Mouse (Mus musculus): ENCODE data around the gene Gm49661.

Gm49661 gene

DNA sequence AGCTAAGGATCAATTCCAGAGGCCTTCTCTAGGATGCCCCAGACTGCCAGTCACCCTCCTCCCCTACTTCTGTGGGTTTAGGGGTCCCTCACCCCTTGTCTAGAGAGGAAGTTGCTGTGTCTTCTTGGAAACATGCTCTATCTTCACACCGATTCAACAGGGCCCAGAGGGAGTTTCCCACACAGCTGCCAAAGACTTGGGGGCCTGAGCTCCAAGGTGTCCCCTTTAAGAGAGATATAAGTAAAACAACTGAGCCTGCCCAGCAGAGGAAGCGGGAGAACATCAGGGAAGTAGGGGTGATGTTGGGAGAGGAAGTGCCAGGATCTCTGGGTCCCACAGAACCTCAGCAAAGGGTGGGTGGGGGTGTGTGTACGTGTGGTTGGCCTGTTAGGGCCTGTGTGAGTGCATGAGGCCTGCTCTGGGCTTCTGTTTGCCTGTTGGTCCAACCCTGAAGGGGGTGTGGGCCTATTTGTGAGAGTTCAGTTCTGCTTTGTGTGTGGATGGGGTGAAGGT is 13.3 kb upstream of the Gm49661 start:
- DNase-seq = no peak

DNA sequence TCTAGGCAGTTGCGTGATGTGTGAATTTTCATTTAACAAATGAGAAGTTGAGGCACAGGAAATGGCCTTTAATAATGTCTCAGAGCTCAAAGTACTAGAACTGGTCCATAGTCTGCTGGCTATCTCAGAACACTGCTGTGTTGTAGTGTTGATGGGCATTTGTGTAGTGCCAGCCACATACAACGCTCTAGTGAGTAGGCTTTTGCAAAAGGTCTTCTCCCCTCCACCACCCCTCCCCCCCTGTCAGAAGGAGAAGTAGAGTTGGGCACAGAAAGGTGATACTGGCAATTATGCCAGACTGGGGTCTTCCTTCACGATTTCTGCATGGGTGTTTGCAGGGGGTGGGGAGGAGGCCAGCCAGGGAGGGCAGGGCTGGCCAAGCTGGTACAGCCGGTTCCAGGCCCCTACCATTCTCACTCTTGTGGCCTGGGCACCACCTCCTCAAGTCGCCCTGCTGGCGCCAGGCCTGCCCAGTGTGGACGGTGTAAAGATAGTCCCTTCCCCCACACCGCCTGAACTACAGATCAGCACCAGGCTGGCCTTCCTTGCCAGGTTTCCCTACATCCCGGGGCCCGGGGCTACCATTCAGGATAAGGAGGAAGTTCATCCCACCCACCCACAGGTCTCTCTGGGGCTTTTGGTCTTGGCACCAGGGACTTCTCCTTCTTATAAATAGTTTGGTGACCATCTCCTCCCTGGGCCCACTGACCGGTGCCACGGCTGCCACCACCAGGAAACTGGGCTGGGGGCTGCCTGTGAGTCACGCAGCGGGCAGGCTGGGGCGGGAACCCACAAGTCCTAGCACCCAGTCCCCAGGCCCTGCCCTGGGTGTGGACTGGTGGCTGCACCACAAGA is 12.6 kb upstream of the Gm49661 start:
- DNase-seq = no peak

DNA sequence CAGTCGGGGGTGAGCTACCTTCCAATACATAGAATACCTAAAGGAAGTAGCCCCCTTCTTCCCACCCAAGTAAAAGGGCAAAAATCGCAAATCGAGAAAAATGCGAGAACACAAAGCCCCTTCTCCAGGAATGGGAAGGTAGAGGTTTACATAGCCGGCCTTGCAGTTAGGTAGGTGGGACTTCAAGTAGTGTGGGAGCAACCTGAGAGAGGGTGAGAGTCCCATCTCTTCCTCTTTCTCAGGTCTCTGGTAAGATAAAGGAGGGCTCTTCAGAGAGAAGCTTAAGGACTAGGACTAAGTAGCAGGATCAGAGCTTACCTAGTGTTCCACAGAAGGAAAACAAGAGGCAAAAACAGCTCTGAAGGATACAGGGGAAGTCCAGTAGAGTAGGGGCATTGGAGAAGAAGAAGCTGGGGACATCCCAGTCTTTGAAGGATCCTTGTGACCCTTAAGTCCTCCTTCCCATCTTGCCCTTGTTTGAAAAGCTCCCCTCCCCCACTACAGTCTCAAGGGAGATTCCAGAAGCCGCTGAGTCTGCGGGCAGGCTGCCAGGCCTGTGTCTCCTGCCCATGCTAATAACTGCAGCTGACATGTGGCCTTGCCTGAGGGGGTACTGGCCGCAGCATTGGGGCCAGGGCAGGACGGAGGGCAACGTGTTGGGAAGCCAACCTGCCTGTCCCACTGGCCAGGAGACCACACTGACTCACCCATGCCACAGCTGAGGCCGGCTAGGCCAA is 11.6 kb upstream of the Gm49661 start:
- DNase-seq = peak; percentile 94

DNA sequence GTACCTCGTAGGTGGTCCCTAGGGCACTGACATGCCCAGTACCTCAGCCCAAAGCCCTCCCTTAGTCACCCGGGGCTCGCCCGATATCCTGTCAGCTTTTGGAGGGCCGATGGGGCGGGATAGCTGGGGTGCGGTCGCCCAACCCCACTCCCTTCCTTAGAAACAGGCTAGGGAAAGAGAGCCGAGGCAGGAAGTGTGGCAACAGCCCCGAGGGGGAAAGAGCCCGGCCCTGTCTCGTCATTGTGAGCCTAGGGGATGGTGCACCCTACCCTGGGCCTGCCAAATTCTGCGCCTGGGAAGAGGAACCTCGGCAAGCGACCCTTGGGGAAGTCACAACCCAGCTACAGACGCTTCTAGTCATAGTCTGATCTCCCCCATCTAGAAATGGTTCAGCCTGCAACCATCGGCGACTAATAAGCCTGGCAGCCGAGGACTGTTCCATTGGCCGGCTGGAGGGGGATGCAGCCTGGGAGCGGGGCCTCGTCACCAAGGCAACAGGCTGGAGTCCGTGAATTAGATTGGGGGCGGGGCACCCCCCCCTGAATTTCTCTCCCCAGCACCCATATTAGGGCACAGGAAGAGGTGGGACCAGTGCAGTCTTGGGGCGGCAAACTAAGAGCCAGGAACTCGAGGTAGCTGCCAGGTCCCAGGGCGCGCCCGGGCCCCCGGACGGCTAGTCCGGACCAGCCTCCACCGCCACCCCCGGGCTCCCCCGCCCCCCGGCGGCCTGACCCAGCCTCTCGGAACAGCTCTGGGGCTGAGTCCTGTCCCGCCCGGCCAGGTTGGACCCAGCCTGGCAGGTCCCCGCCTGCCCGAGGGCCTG is 10.6 kb upstream of the Gm49661 start:
- DNase-seq = peak; percentile 97

DNA sequence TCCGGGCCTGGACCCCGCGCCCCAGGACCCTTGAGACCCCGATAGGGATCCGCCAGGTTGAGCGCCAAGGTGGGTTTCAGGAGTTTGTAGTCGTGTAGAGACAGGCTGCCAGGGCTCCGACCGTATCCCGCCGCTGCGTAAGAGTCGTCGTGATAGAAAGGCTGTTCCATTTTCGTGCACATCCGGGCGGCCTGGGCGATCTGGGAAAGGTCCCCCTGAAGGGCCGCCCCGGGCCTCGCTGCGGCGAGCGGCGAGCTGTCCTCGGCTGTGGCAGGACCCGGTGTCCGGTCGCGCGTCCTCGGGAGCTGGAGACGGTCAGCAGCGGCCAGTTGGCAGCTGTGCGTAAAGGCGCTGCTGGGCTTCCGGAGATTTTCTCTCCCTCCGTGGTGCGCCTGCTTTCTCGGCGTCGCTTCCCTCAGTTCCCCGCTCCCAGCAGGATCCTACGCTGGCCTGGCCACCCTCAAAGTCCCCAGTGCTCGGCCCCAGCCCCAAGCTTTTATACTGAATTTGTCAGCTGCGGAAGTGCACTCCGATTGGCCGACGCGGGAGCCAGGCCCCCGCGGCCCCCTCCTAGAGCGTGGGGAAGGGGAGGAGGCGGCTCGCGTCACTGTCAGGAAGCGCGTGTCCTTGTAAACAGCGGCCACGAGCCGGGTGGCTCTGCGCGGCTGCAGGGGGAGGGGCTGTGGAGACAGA is 9.2 kb upstream of the Gm49661 start, which contains the start of gene Junb:
TSS of gene Junb (minus strand) at position 471 of the 693 bp plus-strand sequence.
- DNase-seq = peak; percentile 98

DNA sequence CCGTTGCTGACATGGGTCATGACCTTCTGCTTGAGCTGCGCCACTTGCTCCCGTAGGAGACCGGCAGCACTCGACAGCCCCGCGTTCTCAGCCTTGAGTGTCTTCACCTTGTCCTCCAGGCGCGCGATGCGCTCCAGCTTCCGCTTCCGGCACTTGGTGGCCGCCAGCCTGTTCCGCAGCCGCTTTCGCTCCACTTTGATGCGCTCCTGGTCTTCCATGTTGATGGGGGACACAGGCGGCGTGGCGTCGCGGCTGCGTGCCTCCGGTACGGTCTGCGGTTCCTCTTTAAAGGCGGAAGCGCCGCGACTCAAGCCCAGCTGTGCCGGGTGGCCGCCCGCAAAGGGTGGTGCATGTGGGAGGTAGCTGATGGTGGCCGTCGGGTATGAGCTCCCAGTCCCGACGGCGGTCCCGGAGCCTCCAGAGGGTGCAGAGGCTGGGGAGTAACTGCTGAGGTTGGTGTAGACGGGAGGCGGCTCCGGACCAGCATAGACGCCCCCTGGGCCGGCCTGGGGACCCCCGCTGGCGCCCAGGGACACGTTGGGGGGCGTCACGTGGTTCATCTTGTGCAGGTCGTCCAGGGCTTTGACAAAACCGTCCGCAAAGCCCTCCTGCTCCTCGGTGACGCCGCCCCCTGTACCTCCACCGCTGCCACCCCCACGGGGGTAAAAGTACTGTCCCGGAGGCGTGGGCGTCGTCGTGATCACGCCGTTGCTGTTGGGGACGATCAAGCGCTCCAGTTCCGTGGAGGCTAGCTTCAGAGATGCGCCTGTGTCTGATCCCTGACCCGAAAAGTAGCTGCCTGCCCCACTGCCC is 8.4 kb upstream of the Gm49661 start:
- peak; percentile 80 for DNase-seq

DNA sequence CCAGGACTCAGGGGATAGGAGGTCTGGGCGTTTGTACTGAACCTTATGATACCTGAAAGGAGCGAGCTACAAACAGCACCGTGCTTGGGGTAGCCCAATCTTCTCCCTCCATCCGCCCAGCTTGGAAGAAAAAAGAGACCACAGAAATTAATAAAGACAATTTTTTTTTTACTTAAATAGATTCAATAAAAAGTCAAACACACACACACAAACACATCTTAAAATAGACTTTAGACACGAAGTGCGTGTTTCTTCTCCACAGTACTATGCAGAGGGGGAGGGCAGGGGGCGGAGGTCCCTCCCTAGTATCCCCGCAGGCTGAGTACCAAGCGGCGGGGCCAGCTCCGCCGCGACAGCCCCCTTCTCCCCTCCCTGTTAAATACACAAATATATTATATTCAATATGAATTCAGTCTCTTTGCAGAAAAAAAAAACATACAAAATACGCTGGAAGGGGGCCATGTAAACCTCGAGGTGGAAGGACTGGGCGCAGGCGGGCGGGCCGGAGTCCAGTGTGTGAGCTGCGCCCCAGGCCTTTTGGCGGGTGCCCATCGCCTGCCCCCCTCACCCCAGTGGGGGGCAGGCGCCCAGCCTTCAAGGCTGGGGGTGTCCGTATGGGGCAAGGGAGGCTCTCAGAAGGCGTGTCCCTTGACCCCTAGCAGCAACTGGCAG is 7.7 kb upstream of the Gm49661 start:
- DNase-seq = no peak

DNA sequence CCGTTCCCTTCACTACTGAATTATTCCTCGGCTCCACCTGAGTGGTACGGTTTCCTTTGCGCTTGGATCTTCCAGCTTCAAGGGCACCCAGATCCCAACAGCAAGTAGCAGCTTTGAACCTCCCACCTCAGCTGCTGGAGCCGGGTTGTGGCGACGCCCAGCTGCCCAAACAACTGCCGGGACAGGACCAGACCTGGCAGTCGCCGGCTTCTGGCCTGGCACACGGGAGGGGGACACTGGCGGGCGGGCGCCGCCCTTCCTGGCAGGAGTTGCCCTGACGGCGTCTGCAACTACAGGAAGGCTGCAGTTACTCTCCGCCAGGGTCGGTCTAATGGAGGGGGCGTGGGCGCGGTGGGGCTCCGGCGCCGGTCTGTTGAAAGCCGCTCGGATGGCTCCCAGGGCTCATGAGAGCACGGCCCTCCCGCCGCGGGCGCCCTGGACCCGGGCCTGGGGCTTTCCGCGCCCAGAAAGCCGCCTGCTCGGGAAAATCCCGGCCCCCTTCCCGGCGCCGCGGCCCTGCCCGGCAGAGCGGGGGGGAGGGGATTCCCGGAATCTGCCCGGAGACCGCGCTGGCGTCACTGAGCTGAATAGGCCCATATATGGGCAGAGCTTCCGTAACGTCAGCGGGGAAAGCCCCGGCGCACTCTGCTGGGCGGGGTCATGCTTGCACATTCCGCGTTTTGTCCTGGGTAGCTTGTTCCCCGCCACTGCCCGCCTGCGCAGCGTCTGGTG is 7.0 kb upstream of the Gm49661 start:
- peak; percentile 98 for DNase-seq

DNA sequence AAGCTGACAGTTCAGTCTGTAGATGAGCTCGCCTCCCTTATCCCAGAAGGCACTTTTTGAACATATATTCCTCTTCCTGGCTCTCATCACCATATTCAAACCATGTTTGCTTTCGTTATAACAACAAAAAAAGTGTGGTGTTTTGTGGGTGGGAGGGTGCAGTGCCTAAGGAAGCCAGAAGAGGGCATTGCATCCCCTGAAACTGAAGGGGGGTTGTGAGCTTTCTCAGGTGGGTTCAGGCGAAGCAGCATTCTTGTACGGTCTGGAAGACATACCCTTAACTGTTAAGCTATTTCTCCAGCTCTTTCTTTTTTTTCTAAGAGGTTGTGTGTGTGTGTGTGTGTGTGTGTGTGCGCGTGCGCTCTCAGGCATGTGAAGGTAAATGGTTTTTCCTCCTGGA is 6.2 kb upstream of the Gm49661 start:
- DNase-seq = peak; percentile 86

DNA sequence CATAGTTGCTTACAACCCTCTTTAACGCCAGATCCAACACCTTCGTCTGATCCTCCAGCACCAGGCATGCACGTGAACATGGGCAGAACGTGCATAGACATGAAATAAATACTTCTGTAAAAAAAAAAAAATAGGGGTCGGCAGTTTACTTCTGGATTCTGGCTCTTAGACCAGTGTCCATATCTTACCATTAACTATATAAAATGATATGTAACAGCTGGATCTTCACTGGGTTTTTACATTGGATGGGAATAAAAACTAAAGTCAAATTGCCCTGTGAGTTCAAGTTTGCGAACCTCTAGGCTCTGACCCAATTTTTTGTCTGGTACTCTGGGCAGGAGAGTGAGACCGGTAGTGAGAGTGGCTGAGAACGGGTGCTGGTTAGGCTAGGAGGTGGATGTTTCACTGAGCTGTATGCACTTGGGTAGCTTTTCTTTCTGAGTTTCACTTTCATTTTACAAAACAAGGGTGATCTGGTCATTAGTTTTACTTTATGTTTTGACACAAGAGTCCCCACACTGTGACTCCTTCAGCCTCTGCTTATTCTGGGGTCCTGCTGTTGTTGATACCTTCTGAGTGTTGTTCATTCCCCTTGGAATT is 5.4 kb upstream of the Gm49661 start:
- DNase-seq = no peak

DNA sequence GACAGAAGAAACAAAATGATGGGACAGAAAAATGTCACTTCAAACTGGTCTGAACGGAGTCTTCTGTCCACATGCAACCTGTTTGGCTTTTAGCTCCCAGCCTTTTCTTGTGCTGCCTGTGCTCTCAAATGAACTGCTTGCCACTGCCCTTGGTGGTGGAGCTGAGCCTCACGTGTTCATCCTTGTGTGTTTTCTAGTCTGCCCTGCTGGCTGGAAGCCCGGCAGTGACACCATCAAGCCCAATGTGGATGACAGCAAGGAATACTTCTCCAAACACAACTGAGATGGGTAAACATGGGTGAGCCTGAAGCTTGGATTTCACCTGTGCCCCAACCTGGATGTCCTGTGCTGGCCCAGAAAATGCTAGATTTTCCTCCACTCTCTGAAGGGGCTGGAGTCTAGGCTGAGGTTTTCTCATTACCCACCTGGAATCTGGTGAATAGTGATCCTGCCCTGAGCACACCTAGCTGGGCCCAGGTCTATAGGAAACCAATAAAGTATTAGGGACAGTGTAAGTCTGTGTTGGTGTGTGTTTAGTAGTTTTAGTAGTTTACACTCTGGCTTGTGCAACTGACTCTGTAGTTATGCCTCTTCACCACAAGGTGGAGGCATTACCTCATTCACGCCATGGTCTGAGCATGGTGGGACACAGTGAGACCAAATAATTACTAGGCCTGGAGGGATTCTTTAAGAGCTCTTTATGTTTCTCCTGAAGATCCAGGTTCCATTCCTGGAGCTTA is 4.7 kb upstream of the Gm49661 start:
- peak; percentile 79 for DNase-seq

DNA sequence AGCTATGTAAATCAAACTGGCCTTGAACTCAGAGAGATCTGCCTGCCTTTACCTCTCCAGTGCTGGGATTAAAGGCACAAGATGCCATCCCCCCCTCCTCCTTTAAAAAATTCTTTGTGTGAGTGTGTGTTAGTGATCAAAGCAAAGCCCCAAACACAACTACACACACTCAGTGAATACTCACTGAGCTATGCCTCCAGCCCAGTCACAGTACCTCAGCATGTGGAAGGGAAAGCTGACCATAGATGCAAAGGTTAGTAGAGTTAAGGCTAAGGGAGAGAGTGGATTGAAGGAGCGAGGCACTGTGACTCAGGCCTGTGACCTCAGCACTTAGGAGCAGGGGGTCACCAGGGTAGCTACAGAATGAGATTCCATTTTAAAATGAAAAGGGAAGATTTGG is 3.8 kb upstream of the Gm49661 start:
- DNase-seq = no peak

DNA sequence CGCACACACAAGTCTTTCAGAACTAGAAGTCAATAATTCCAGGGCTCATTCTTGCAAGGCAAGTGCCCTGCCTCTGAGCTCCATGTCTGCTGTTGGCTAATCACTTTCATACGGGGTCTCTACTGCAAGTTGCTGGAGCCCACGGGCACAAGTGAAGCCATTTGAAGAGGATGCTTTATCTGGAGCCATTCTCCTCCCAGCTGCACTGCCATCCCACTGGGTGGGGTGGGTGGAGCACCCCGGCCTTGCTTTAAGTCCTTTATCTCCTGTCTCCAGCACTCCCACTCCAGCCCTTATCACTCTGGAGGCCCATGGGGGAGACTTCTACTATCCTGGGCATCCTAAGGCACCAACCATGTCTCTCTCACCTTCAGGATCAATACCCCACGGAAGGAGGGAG is 1.7 kb upstream of the Gm49661 start:
- no peak for DNase-seq

DNA sequence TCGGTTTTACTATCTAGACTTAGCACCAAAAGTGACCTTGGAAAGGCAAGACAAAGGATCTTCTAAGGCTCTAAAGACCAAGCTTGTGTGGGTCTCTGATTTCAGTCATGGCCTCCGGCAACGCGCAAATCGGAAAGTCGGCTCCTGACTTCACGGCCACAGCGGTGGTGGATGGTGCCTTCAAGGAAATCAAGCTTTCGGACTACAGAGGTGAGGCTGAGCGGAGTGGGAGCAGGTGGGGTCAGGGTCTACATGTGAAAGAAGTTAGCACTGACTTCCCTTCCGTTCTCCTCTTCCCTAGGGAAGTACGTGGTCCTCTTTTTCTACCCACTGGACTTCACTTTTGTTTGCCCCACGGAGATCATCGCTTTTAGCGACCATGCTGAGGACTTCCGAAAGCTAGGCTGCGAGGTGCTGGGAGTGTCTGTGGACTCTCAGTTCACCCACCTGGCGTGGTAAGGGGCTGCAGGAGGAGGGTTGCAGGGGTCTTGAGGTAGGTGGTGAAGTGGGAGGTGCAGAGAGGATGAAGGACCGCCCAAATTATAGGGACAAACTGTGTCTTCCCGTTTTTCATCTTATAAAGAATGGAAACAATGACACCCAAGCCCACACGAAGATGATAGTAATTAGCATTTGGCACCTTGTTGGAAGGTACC is 1.0 kb upstream of the Gm49661 start:
- DNase-seq = no peak

DNA sequence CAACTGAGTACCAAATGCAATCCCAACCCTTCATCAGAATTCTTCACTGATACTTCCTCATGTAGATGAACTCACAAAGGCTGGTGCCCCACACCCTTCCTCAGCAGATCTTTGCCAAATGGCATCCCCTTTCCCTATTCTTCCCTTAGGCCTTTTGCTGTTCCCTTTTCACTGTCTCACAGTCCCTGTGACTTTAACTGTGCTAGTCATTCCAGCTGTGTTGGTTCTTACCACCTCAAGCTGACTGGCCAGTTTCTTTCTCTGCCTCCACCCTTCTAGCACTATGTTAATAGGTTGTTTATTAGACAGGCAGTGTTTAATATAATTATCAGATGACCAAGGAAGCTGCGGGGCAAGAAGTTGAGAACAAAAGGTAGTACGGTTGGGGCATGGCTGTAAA is 583 bp downstream of the Gm49661 start:
- no peak for DNase-seq

DNA sequence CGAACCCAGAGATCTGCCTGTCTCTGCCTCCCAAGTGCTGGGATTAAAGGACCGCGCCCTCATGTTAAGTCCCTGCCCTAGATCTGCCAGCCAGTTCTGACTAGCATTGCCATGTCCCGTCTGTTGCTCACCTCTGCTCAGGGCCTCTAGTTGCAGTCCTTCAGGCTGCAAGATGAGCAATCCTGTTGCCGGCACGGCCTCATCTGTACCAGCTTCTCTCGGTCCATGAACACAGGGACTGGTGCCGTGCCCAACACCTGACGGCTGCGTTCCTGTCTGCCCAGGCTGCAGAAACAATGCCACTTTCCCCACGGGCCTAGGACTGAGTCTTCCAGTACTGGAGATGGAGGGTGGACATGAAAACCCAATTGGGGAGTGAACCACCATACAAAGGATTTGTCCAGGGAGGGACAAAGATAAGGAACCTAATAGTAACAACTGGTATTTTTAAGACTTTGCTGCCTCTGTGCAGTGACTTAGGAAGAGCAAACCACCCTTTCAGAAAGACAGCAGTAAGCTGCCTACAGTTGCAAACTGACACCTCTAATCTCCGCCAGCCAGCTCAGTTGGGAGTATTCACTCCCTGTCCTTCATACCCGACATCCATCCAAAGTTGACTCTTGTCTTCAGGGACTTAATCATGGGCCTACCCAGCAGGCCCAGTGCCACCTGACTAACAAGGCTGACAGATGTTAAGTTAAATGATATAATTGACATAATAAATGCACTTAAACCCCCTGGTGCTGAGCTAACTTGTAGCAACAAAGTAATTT is 1.5 kb downstream of the Gm49661 start:
- no peak for DNase-seq

DNA sequence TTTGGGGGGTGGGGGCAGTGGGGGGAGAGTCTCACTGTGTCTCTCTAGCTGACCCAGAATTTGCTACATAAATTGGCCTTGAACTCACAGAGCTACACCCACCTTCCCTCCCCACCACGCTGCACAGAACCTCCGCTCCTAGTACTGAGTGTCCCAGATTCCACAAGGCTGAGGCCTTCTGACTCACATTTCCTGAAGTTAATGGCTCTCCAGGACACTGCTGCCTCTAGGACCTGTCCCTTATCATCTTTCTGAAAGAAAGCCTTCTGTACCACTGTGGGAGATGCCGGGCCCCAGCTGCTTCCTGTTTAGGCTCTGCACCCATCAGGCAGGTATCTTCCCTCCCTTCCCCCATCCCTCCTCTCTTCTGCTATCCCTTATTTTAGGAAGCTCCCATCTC is 2.6 kb downstream of the Gm49661 start:
- DNase-seq = no peak

All from lung, postnatal 10 days (tissue).